Mouse (Mus musculus) embryonic fibroblast, embryonic 13.5 days (primary cell): ENCODE data around the gene Rbm34.

Experiments
- CTCF ChIP-seq: IDR thresholded peaks from 2 replicates; pipeline ENCODE4 v1.5.1; 2011; ENCODE audit warnings: mild to moderate bottlenecking, control low read depth, low read length, moderate library complexity, borderline replicate concordance; ENCODE audit not compliant: insufficient read depth
- POLR2A ChIP-seq: IDR thresholded peaks from 2 replicates; pipeline ENCODE4 v1.6.1; 2011; ENCODE audit warnings: low read depth, mild to moderate bottlenecking, control low read depth, low read length, moderate library complexity

DNA sequence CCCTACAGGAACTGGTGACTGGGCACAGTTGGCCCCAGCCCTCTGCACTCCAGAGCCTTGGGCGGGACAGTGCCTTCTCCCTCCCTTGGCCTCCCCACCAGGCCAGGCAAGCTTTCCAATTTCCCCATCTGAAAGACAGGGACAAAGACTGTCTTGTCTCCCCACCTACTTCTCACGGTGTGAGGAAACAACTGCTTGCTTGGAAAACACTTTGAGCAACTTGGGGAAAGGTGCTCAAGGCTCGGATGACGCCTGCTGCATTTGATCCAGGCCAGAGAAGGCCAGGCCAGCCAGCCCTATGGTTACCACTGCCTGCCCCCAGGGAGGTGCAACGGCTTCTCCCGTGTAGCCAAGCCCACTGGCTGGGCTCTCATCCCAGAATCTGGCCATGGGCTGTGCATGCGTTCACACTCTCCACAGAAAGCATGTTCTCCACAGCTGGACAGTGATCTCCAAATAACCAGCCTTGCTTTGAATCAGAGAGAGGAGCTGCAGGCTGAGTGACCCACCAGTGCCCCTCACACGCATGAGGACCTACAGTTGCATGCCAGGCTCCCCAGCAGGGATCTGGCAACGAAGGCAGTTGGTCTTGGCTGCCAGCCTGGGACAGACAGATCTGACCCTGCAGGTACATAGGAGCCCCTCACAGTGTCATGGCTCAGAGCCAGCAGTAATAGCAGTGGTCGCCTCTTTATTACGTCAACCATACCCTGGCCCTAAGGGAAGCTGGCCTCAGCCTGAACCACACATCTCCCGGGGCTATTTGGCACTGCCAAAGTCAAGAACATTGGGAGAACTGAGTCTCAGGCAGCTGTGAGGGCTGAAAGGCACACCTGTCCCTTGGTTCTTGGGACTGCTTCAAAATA, 57.4 kb downstream of the Rbm34 start:
- no peak for TF ChIP-seq POLR2A
- TF ChIP-seq CTCF: no peak
